Mouse (Mus musculus) cerebellum, adult 11 months (tissue): ENCODE measurements at regions not wholly inside any gene's neighbourhood (a gene's known extent, or its start where the extent isn't known, plus 50 kb on each side); places are given as distances from the start of the nearest gene placed in this dataset.

Experiments
- DNase-seq: peaks from one replicate; pipeline ENCODE4 v3.0.0; 2022

DNA sequence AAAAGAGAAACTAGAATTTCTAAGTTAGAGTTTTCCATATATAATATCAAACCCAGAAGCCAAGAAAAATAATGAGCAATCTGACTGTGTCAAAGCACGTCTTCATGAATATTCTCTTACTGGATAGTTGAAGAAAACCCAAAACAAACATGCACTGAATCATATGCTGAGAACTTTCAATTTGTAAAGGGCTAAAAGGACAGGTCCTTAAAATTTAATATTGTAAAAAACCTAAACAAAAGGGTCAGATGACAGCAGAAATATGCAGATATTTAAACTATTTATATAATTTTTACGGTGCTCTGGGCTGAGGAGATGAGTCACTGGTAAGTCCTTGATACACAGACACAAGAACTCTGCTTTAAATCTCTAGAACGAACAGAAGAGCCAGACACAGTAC, 356.7 kb upstream of the Runx1 start:
- DNase-seq = no peak

DNA sequence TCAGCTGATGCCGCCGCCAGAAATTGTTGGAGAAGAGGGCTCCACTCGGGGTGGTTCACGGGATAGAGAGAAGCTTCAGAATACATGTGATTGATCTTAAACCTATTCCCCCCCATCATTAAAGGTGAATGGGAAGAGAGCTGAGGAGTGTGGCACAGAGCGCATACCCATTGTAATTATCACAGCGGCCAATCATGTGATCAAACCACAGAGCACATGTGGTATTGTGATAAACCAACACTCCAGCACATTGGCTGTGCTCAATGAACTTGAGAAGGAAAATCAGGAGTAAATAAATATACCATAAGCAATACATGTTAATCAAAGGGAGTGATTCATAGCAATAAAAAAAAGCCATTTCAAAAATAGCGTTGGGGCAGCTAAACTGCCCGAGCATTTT, 355.5 kb upstream of the Runx1 start:
- DNase-seq = no peak

DNA sequence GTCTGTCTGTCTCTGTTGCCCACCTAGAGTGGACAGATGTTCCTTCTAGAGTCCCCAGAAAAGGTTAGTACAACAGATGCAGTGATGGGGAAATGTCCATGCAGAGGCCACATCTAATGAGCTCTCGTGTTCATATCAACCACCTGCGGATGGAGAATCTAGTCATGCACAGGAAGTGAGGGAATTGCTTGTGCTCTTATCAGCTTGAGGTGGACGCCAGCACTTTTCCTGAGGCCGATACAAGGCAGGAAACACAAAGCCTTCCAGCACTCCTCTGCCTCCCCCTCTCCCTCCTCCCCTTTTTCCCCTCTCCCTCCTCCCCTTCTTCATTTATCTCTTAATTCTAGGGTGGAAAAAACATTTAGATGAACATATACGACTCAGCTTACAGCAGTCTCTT, 354.3 kb upstream of the Runx1 start:
- no peak for DNase-seq

DNA sequence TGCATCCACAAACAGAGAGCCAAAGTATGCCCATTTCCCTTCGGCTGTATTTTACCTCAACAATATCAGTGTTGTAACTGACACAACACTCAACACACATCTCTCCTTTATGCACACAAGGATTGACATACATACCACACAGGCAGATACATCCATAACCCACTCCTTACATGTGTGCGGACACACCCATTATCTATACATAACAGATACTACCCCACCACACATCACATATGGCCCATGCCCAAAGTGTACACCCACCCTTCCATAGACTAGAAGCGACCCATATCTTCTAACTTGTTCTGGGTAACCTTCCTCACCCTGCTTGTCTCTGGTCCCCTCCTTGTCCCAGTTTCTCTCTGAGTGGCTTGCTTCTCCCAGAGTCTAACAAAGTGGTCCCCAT, 340.7 kb upstream of the Runx1 start:
- DNase-seq = no peak

DNA sequence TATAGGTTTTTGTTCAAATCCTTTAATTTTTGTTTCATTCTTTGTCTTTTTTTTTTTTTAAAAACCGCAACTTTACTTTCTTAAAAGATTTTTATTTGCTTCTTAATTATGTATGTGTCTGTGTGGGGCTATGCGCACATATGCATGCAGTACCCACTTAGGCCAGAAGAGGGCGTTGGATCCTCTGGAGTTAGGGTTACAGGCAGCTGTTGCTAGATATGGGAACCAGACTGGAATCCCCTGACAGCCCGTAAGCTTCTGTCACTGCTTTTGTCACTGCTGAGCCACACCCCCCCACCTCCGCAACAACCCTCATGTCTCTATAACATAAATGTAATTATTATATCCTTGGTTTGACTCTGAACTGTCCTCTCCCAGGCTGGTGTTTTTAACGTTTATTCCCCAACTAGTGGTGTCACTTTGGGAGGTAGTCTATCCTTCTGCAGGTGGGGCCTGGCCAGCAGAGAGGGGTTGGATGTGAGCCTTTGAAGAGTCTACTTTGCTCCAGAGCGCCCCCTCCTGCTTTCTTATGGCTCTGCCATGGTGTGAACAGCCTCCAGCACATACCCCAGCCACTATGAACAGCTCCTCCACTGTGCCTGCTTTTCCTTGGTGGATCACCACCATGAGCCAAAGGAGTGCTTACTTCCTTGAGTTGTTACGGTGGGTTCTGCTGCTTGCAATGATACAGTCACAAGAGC, 332.7 kb upstream of the Runx1 start:
- DNase-seq = no peak

DNA sequence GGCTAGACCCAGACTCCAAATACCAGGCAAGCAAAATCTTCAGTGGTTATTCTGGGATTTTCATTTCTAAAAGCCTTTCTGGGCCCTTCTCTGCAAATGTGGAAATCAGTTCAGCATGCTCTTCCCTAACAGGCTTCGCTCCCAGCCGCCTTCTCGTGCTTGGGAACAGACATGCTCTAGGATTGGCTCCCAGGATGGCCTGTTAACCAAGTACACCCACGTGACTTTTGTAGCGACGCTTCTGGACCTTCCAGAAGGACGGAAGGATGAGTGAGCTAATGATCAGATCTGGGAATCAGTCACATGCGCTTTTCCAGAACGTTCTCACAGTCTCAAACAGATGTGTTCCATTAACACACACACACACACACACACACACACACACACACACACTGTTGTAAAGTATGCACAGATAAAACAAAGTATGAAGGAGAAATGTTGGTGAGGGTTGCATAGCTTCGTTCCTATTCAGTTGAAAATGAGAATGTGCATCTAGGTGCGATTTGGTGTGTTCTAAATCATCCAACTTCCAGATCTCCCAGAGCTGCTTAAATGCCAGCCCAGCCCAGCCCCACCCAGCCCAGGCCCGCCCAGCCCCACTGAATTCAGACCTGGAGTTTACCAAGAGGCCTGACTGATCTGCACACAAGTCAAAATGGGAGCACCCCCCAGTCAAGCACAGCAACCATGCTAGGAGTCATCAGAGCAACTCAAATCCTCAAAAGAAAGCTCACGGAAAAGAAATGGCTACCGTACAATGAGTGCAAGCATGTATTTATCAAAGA, 327.8 kb upstream of the Runx1 start:
- DNase-seq = no peak

DNA sequence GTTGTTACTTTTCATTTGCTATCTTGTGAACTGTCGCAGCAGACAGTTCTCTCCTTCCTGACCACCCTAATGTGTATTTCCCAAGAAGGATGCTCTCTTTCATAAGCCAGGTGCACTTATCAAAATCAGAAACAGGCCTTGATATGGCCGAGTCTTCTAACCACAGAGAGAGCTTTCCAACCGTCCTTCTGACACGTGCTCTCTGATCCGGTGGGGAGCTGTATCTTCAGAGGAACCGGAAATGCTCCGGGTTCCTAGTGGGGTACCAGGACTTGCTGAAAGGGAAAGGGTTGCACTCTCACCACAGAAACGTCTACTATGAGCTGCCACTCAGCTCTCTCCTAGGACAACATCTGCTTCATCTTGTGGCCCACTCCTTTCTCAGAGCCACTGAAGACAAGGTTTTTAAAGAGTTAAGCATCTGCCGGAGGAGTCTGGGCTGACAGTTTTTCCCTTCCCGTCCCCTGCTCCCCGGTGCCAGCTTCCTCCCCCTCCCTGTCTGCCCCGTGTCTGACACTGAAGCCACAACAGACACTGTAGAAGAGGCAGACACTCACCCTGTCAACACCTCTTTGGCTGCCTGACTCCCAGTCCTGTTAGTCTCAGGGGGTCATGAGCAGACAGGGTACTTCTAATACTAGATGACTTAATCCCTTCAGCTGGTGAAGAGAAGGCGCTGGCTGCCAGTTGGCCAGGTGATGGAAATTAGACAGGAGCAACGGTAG, 327.0 kb upstream of the Runx1 start:
- no peak for DNase-seq

DNA sequence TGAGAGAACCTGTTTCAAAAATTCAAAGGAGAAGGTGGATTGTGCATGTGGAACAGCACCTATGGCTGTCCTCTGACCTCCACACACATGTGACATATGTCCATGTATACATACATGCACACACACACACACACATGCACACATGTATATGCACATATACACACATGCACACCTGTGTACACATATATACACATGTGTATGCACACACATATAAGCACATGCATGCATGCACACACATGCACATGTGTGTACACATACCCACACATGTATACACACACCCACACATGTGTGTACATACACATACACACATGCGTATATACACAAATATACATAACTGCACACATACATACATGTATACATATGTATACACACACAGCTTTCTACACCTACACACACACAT, 326.1 kb upstream of the Runx1 start:
- no peak for DNase-seq

DNA sequence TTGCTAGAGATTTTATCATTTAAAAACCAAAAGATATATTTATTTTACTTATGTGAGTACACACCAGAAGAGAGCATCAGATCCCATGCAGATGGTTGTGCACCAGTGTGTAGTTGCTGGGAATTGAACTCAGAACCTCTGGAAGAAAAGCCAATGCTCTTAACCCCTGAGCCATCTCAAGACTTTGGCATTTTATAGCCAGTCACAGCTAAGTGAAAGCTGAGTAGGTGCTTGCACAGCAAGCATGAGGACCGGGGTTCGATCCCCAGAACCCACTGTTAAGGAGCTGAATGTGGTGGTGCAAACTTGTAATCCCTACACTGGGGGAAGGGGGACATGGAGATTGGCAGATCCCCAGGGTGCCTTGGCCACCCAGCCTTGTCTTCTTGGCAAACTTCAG, 325.7 kb upstream of the Runx1 start:
- no peak for DNase-seq

DNA sequence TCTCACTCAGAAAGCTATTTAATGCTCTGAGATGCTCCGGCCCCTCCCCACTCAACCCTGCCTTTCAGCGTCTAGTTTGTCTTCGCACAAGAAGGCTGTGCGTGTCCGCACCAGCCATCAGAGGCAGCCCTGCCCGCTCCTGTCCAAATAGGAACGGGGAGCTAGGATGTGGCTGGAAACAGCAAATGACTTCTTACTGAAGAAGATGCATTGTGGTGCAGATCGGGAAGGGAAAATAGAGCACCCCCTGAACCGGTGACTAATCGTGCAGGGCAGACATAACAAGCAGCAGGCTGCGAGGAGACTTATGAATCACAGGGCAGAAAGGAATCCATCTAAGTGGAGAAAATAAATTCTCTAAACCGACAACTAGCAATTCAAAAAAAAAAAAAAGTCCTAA, 324.5 kb upstream of the Runx1 start:
- DNase-seq = no peak

DNA sequence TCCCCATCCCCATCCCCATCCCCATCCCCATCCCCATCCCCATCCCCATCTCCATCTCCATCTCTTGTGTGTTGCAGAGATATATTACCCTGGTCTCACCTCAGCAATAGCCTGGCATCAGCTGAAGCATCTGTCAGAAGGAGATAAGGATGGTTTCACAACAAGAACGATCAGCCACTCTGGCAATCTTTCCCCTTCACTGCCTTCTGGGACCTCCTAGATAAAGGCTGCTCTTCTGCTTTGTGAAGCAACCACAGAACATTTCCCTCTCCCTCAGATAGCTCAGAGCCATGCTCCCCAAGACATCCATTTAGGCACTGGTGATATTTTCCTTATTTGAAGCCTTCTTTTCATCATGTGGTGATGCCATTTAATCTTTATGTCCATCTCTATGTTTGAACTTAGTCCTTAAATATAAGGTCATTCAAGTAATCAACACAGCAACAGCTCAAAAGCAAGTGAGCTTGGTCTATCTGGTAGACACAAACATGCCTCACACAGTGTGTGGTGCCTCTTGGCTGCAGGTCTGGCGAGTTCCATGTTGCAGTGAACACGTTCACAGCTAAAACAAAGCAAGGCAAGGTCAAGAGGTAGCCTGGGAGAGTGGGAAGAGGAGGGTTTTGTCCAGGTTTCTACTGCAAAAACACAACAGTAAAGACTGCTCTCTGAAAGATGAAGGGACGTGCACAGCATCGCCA, 321.7 kb upstream of the Runx1 start:
- no peak for DNase-seq

DNA sequence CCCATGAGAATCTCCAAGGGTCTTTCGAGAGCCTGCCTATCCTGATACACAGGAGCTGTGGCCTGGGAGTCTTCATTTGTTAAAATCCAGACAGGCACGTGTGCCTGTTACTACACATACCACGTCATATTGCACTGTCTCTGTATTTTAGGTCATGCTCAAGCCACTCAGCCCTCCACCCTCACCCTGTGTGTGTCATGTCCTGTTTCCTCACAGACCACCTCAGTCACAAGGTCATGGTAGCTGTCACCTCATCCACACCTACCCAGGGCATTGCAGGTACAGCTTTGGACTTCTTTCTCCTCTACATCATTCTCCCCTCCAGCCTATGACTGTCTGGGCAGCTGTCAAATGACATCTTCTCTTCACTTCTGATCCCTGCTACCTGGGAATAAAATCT, 320.9 kb upstream of the Runx1 start:
- DNase-seq = no peak

DNA sequence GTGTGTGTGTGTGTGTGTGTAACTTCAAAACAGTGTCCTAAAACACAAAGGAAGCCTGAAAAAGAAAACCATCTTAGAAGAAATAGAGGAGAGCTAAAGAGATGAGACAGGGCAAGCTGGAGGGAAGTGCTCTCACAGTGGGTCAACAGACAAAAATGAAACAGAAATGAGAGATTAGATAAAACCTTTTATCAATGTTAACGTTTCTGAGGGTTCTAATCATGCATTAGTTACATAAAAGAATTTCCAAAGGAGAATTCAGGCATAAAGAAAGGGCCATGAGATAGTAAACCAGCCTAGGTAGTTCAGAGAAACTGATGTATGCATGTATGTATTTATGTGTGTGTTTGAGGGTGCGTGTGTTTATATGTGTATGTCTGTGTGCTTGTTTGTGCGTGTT, 319.7 kb upstream of the Runx1 start:
- no peak for DNase-seq

DNA sequence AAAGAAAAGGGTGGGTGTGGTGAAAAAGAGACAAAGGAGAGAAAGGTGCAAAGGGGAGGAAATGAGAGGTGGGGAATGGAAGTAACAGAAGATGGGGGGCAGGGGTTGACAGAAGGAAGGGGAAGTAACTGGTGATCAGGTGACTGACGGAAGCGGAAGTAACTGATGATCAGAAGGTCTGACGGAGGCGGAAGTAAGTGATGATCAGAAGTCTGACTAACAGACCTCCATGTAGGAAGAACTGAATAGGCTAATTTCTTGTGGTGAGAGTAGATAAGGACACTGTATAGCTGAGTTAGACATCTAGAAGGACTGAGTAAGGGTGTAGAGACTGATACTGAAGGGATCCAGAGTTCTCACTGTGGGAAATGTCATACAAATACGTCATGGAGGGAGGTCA, 318.1 kb upstream of the Runx1 start:
- no peak for DNase-seq

DNA sequence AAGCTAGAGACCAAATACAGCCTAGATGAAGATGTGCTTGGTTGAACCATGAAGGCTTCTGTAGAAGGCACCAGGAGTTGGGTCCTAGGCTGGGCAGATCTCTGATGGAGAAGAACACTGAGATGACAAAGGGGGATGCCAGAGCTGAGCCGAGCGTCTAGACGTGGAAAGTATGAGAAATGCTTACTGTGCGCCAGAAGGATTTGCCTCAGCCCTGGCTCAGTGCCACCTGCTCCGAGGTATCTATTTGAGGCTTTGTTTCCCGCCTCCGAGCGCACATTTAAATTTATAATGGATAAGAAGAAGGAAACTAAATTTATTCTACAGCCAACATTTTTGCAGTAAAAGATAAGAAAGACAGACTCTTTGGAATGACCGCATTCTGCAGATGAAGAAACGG, 317.2 kb upstream of the Runx1 start:
- no peak for DNase-seq

DNA sequence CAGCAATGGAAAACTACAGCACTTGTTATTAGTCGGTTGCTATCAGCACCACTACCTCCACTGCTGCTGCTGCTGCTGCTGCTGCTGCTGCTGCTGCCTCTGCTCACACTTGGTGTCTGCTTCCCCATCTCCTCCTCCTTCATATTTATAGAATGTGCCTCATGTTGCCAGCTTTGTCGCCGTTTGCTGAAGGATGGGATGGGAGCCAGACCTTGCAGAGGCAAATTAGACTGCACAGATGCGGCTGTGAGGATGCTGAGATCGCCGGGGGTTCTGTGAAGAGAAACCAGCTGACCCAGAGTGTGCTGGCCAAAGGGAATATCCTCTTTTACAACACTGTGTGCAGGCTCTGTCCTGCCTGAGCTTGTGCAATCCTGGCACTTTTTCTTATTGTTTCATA, 316.0 kb upstream of the Runx1 start:
- DNase-seq = no peak

DNA sequence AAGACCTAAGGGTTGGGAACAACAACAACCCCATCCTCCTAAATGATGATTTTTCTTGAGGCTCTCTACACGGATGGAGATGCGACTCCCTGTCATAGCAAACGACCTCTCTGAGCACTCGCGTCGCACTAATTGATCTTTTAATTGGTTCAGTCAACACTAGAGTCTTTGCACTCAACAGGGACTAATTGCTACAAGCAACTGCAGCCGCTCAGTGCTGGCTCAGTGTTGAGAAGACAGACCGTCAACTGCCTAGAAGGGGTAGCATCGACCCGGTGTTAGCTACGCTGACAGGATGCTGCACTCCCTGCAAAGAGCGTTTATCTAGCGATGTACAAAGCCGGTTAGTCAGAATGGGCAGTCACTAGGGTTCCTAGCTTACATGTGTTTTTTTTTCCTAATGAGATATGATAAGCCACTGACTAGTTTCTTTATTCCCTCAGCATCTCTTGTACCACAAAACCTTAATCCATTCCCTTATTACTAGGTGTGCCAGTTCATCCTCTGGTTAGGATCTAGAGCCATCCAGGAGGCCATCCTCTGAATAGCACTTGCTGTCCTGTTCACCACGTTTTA, 314.7 kb upstream of the Runx1 start:
- no peak for DNase-seq

DNA sequence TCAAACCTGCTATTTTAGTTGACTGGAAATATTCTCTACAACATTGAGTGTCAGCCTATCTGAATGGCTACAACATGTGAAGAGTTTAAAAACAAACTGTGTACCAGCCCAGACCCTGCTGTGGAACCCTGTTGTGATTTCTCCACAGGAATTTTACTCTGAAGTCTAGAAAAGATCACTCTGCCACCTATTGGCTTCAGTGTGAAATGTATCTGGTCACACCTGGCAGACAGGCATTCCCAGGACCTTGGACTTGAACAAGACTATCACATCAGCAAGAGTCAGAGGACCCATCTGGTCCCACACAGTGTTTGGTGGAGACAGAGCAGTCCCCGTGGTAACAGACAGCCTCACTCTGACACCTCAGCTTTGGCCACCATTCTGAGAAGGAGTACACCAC, 311.3 kb upstream of the Runx1 start:
- DNase-seq = no peak

DNA sequence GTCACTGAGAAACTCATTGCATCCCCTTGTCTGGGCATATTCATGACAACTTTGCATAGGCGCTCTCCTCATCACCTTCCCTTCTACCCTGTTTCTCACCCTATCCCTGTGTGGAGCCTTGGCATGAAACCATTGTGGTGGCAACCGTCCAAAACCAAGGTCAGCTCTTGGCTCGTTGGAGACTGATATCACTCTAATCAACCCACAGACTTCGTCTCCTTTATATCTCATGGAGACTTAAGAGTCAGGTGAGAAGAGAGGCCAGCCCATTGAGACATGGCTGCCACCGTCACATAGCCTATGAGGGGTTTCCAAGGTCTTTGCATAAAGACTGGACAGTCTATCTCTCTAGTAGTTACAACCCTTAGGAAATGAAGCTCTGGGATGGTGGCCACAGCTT, 305.5 kb upstream of the Runx1 start:
- DNase-seq = no peak

DNA sequence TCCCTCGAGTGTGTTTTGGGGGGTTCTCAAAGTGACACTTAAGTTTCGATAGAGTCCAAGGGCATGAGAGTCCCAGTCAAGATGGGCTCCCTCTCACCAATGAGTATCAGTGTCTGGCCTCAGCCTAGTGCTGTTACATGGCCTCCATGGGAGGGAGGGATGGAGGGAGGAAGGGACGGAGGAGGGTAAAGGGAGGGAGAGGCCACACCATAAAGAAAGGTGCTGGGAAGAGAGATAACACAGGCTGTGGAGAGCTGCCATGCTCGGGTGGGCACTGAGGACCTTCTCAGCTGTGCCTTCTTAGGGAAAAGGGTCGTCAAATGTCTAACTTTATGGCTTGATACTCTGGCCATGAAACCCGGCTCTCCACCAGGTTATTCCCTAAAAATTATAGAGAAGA, 304.7 kb upstream of the Runx1 start:
- no peak for DNase-seq

DNA sequence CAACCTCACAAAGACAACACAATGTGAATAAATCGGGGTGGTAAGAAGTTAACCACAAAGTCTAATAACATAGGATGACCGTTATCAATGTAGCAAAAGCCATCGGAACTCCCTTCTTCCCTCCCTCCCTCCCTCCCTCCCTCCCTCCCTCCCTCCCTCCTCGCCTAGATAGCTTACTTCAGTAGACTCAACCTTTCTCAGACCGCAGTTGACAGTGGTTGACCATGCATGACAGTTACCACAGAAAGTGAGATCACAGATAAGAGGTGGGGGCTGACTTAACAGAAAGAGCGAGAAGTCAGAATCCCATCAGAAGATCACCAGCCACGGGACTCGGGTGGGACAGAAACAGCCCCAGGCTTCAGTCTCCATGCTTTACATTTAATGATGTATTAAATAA, 297.8 kb upstream of the Runx1 start:
- no peak for DNase-seq

DNA sequence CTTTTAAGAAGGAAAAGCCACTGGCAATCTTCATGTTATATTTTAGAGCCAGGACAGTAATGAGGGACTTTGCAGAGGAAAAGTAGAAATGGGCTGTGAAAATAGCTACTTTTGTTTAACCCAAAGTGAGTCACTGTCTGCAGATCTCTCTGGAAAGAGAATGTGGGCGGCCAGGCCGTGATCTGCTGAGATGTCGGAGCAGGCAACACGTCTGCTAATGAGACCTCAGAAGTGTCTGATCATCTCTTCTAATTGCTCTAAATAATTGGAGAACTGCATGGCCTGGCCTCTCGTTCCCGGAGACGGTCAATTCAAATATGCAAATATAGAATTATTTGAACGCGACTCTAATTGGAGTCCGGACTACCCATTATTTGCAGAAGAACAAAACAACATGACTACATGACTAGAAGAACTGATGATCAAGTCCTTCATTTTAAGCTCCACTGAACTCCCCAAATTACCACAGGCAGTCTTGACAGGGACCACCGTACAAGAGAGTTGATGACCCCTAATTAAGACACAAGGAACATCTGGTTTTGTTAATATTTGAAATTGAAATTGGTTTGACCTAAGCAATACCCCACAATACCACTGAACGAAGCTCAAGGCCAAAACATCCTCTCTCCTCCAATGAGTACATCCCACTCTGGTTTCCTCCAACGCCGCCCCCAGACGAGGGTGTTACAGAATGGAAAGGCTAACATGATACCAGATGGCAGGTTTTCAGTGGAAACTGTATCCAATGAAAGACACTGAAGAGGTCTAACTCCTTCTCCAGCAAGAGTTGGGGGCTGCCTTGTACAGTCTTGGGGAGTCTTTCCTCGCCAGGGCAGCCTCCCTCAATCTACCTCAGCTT, 290.4 kb upstream of the Runx1 start:
- DNase-seq = no peak
